Mouse (Mus musculus): ENCODE data around the gene Safb.

Safb gene

DNA sequence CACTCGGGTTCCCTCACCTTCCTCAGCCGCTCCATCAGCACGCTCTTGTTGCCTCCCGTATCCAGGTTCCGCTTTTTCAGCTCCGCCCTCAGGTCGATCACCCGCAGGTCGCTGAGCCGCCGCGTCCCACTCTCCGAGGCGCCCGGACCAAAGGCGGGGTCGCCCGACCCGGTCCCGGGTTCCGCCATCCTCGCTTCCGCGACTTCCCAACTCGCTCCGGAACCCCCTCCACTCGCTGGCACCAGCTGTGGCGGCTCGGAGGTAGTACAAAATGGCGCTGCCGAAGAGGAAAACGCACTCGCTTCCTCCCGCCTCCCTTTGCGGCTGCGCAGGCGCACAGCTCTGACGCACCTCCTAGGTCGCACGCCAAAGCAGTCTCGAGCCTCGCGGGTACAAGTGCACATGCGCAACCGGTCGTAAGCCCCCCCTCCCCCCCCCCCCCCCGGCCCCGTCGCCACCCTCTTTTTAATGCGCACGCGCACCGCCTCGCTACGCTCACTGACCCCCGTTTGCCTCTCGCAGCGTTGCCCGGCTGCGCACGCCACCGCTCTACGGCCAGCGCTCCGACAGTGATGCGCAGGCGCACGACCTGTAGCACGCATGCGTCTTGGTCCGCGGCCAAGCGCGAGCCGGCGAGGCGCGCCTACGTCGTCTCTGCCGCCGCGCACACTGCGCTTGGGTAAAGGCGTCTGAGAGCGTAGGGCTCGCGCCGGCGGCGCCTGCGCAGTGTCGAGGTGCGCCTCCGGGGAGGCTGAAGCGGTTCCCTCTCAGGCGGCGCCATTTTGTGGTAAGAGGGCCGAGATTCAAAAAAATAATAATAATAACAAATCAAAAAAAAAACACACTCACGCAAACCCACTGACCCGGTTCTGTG is at the start of gene Safb, which contains the start of gene Safb2:
Safb (plus strand) TSS at position 569 of the 874 bp plus-strand sequence.
Safb2 (minus strand) TSS at position 329 of the 874 bp plus-strand sequence.
- peak; percentile 98 for DNase-seq (ENCODE audit: low spot score)

DNA sequence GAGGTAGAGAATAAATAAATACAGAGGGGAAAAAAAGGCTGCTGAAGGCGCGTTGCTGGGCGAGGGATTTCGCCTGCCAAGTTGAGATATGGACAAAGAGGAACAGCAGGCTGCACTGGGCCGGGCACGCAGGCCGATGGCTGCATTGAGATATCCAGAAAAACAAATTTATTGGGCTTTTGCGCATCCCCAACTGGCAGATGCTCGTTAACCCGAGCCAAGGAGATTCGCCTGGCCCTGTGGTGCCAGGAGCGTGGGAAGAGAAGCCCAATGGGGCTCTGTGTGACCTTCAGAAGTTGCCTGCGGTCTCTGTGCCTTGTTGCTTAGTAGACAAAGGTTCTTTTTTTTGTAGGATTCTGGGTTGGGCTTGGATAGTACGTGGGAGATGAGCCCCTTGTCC is 48.4 kb upstream of the Safb start:
- no peak for DNase-seq (ENCODE audit: low spot score)

DNA sequence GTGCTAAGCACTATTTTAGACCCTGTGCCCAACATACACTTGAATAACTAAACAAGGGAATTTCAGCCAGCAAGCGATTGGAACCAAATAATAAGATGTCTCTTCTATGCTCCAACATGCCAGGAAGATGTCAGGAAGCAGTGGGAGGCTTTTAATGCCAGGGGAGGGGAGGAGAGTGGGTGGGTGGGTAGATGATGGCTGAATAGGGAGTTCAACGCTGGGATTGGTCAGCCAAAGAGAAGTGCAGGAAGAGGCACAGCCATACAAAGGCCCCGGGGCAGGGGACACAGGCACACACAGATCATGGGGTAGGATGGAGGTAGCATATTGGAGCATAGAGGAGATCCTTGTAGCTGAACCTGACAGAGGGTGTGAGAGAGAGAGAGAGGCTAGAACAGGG is 47.8 kb upstream of the Safb start:
- DNase-seq (ENCODE audit: low spot score), result no peak

DNA sequence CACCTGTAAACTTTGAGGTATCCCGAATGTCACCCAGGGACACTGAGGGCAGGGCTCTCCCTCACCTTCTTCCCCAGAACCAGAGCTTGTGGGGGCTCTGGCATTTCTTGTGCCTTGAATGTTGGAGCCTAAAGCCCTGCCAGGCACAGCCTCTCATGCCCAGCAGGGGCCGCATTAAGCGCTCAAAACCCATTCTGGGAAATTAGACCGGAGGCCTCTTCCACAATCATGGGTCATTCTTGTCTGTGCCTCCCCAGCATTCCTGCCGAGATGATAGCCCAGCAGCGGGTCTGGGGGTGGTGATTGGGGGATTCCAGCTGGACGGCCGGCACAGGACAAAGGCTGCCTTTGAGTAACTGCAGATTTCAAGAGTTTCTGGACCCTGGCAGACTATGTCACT is 46.7 kb upstream of the Safb start:
- no peak for DNase-seq (ENCODE audit: low spot score)

DNA sequence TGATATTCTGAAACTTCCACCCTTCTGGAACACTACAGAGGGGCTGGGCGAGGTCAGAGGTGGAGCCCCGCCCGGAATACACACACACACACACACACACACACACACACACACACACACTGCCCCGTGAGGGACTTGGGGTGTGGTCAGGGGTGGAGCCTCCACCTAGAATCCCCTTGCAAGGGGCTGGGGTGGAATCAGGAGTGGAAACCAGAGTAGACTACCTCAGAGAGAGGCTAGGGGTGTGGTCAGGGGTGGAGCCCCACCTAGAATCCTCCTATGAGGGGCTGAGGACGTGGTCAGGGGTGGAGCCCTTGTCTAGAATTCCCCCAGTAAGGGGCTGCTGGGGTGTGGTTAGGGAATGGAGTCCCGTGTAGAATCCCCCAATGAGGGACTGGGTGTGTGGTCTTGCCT is 44.1 kb upstream of the Safb start:
- DNase-seq (ENCODE audit: low spot score), result no peak

DNA sequence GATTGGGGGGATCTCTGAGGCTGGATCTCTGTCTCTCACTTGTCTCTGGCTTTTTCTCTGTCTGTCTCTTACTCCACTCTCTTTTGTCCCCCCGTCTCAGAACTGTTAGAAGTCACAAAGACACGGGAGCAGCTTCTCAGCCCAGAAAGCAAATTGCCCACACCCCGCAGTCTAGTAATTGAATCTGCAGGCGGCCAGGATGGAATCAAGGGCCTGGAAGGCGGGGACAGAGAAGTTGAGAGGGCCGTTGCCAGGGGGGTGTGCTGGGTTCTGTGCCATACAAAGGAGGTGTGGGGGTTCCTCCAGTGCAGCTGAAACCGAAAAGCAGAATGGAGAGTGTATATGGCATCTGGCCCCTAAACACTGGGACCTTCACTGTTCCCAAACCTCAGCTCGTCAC is 41.9 kb upstream of the Safb start:
- no peak for DNase-seq (ENCODE audit: low spot score)

DNA sequence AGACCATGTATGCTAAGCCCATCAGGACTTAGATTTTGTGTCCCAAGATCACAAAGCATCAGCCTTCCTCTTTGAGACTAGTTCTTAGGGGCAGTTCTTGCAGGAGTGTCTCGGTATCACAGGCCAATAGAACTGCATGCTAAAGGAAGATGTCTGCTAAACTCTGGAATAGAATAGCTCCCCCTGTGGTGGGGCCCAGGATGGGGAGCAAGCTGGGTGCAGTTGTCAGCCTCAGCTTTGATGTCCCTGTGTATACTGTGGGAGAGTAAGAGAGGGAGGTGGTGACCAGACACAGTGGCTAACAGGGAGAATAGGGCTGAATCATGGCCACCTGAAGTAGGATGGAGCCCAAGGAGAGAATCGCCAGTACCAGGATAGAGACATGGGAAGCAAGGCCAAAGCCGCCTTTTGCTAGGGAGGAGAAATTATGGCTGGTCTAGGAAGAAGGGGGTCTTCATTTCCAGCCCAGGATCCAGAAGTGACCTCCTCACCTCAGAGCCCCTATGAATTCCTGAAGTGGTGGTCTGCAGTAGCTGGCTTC is 40.9 kb upstream of the Safb start:
- DNase-seq (ENCODE audit: low spot score), result no peak

DNA sequence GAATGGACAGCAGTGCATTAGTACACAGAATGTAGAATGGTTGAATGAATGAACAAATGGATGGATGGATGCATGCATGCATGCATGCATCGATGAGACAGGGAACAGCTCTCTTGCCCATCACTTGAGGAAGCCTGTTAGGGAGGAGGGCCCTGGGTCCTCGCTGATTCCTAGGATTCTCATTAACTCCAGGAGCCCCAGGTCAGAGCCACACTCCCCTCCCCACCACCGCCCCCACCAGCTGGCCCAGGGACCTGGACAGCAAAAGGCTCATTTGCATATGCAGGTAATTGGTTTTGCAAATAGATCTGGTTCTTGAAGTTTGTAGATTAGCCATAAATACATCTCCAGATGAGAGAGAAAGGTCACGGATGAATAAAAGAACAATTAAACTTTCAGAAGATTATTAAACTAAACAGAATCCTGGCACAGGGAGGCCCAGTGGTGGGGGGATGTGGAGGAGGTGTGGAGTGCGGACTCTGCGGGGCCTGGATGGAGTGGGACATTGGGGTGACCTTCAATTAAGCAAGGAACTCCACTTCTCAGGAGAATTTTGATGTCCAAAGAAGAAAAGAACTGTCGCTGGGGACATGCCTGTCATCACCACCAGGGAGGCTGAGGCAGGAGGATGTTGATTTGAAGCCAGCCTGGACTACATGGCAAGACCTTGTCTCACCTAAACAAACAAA is 39.8 kb upstream of the Safb start:
- DNase-seq (ENCODE audit: low spot score), result no peak

DNA sequence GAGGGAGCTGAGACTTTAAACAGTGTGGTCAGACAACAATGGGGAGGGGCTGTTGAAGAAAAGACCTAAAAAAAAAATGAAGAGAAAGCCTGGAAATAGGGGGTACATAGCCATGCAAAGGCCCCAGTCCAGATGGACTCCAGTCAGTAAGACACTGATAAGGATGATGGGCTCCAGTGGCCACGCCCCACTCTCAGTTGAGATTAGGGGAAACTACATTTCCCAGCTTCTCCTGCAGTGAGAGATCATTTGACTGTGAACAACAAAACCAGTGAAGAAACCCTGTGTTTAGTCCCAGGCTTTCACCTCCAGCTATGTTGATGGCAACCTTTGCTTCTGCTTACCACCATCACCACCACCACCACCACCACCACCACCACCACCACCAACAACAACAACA is 38.7 kb upstream of the Safb start:
- DNase-seq (ENCODE audit: low spot score), result no peak

DNA sequence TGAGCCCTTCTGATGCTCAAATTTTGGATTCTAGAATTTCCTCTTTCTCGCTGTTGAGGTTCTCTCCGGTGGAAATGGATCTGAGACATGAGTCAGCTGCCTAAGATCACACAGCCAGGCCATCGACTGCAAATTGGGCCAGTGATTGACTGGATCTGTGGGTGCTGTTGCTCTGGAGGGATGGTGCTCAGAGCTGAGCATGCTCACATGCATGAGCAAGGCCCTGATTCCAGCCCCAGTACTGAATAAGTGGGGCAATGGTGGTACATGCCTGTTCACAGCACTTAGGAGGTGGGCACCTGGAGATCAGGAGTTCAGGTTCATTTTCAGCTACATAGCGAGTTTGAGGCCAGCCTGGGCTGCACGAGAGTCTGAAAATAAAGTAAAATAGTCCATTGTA is 38.0 kb upstream of the Safb start:
- DNase-seq (ENCODE audit: low spot score), result no peak

DNA sequence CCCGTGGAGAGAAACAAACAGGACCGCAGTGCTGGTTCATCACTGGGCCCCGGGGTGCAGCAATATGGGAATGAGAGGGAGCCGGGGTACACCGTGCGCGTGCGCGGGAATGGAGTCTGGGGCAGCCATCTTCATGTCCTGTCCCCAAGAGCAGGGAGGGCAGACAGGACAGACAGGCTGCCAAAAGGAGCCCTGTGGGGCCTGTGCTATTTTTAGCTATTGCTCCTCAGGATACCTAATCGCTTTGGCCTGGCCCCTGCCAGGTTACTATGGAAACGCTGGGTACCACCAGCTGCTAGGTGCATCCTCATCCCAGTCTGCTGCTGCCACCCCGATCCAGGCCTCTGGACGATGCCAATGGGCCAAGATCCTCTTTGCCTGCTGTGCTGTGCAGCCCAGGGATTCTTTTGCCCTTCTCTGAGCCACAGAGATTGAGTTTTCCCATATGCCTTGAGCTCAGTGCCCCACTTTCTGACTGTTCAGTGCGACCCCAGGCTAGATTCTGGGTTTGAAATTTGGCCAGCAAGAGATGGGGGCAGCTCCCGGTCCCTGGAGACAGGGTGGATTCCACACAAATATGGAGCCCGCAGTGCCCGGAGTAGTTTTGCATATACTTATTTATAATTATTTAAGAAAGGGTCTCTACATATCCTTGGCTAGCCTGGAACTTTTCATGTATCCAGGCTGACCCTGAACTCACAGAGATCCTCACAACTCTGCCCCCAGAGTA is 37.3 kb upstream of the Safb start:
- DNase-seq (ENCODE audit: low spot score), result no peak

DNA sequence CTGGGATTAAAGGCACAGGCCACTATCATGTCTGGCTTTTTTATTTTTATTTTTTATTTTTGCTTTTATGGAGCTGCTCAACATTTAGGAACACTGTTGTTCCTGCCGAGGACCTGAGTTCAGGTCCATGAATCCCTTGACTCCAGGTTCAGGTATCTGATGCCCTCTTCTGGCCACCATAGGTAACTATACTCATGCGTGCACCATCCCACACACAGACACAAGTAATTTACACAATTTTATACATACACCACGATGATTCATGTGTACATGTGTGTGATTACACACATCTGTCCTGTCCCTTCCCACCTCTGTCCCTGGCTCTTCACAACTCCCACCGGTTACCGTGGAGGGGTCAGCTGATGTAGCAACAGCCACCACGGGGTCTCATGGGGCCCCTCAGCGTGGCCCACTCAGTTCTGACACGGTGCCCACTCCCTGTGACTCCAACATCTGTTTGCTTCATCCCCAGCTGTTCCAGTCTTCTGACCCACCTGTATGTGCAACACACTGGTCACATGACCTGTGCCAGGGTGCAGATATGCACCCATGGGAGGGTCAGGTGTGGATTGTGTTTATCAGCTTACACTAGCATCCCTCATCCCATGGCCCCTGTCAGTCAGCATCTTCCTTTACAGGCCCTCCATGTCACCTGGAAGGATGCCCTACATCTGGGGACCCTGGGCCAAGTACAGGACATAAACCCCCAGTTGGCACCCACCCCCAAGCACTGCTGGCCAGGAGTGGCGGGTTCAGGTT is 36.6 kb upstream of the Safb start:
- no peak for DNase-seq (ENCODE audit: low spot score)

DNA sequence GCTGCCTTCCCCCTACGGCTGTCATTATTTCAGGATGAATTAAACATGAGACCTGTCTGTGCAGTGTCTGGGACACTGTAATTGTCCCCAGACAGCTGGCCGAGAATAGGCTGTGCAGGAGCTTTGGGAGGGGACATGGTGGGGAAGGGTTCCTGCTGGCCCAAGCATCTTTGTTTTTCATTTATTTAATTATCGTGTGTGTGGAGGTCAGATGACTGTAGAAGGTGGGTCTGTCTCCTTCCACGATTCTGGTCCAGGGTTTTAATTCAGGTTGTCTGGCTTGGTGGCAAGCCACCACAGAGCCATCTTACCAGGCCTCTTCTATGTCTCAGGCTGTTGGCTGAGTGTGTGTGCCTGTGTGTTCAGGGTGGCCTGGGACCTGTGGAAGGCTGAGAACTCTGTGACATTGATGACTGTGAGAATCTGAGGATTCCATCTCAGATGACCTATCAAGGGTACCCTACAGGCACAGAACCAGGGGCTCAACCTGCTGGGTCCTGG is 36.0 kb upstream of the Safb start:
- no peak for DNase-seq (ENCODE audit: low spot score)

DNA sequence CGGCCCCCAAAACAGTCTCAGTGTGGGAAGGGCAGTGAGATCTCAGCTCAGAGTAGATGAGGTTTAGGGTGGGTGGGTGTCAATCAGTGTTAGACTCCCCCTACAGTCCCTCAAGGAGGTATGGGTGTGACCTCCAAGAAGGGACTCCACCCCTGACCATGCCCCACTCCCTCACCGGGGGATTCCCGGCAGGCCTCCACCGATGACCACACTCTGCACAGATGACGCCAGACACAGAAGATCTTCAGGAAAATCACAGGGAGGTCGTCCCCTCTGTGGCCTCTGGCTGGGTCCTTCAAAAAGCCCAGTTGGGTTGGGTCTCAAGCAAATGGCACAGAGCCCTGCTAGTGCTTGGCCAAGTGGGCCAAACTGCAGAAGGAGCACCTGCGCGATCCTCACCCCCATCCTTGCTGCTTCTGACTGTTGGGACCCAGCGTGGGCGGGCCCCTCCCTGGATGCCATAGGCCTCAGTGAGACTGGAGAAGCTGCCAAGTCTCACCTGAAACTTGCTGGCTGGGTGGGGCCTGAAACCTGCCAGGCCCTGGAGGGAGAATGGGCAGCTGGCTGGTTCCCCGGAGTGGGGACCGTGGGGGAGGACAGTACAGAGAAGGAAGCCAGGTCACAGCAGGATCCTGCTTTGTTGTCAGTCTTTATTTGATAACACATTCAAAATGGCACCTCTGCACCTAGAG is 33.7 kb upstream of the Safb start:
- no peak for DNase-seq (ENCODE audit: low spot score)

DNA sequence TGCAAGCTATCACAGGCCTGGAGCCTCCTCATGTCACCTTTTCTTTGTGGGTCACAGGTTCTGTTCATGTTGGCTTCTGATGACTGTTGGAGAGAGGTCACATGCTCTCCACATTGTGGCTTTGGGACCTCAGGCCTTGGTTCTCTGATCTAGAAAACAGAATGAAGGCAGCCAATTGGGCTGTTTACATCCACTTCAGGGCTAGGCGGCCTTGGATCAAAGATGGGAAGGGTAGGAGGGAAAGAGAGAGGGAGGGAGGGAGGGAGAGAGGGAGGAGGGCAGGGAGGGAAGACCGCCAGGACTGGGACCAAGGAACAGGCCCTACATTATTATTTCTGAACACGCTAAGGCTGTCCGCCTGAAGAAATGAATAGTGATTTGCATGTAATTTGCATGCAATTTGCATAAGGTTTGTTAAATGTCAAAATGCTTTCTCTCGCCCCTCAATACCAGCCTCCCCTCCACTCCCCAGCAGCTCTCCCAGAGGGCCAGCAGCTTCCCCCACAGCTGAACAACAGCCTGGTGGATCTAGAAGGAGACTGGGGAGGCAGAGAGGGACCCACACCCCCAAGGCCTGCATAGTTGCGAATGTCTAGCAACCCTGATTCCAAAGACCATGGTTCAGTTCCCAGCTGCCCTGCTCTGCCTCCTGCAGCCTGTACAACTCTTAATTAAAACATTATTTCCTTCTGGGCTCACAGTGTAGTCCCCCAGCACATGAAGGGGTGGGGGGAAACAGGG is 32.6 kb upstream of the Safb start:
- no peak for DNase-seq (ENCODE audit: low spot score)

DNA sequence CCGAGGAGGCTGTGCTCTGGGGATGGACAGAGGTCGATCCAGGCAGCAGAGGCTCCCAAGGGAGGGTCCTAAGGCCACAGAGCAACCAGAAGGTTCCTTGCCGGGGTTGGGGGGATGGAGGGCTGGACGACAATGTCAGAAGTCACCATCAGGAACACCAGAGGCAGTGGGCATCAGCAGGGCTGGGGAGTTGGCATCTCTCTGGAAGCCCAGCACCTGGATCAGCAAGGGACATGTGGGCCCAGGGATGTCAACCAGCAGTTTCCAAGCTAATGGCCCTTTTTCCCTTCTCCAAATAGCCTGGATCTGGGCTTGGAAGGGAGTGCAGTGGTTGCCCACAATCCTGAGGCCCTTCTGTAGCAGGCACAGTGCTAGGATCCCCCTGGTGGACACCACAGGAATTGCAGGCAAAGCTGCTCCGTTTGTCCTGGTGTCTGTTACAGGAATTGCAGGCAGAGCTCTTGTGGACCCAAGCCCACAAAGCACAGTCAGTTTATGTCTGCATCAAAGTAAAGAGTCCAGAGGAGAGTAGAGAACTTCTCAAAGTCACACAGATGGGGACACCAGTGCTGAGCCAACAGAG is 31.8 kb upstream of the Safb start:
- DNase-seq (ENCODE audit: low spot score), result peak; percentile 61

DNA sequence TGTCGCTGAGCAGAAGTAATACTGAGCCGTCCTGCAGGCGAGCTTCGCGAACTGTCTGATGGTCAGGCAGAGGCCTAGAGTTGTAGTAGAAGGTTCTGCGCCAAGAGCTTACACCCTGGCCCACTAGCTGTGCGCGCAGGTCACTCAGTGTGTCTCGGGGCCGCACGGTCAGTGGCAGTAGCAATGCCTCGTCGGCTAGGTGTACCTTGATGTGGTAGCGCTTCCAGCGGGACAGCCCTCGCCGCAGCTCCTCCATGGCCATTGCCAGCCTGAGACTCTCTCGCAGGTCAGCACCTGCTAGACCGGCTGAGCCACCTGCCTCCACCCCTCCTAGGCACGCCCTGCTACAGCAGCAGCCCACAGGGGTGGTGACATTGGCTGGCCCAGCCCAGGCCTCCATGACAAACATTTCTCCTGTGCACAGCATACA is 30.5 kb upstream of the Safb start, which contains the start of gene Gm20219:
Gm20219 (minus strand) TSS at position 266 of the 430 bp plus-strand sequence.
- no peak for DNase-seq (ENCODE audit: low spot score)

DNA sequence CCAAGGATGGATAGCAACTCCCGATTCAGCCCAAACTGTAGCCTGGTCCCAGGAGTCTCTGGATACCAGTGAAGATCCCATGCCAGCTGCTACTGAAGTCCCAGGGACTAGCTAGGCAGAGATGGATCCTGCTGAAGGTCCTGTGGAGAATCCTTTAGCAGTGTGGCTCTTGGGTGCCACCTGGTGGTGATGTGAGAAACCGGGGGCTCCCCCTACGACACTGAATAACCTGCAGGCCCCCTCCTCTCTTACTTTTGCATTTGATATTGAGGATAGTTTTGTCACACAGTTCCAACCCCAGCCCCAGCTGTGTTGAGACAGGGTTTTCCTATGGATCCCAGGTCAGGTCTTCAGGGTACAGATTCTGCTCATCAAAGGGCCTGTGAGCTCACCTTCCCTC is 26.2 kb upstream of the Safb start:
- peak; percentile 51 for DNase-seq (ENCODE audit: low spot score)

DNA sequence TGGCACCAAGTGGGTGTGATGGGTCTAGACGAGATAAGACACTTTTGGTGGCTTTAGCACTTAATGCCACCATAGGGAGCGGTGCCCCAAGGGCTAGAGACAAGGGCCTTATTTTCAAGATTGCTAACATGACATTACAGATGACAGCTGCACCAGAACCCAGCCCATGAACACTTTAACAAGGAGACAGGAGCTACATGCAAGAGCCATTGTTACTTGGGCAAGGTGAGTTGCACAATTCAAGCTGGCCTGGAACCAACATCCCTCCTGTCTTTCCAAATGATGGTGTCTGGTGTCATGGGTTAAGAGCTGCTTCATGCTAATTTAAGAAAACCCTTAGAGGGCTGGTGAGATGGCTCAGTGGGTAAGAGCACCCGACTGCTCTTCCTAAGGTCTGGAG is 25.2 kb upstream of the Safb start:
- no peak for DNase-seq (ENCODE audit: low spot score)

DNA sequence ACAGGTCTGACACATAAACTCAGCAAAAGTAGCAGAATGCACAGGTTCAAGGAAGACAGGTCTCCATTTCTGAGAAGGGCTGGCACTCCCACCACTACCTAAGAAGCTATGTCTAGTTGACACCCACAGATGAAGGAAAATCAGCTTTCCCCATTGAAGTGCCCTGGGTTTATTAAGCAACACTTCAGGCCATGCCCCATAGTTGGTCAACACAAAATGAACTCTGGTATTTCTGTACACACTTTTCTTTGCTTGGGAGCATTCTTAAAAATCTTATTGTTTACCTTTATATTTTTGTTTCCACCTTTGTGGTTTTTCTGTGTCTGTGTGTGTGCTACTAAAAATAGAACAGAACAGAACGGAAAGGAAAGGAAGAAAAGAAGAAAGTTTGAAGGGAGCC is 24.5 kb upstream of the Safb start:
- no peak for DNase-seq (ENCODE audit: low spot score)

Measured in left cerebral cortex, adult 11 months (tissue).